ENCODE assay signal across 8 mouse cellular contexts in genomic region chr10:63382372-63383279, GRCm38 (mm10). TPM values are rescaled to one million over a fixed set of nuclear protein-coding genes. Genes with fewer than 3 reads are reported as not detected.
DNase-seq lines count a peak whose midpoint lies in the region; ATAC-seq and TF ChIP-seq lines count a peak whose summit lies in the region.

Gene Dnajc12, plus strand, starts transcription at chr10:63382443.

- no peaks in the 10 kb centered on the region for H3K4me1 ChIP-seq in cortical plate, adult 2 months (ENCODE audit: control insufficient read depth, insufficient read depth, low read length)
- peaks cover 25% of the 10 kb centered on the region for H3K4me1 ChIP-seq in megakaryocyte, embryonic 14.5 days

- peaks cover 2% of the 10 kb centered on the region for H3K27me3 ChIP-seq in megakaryocyte, embryonic 14.5 days (replicated peaks)

- no peak within 1 kb of the TSS for H3K27ac ChIP-seq in cortical plate, adult 2 months (ENCODE audit: insufficient read depth, low read length)

- H3K36me3 ChIP-seq in megakaryocyte, embryonic 14.5 days (replicated peaks; ENCODE audit: low read length) = no peaks in the 10 kb centered on the region

- TF ChIP-seq POLR2A in cortical plate, adult 2 months (IDR thresholded peaks at IDR 0.05; ENCODE audit: extremely low read depth, insufficient read depth, low read length) = peak; percentile 99

- TF ChIP-seq CTCF in cortical plate, adult 2 months (IDR thresholded peaks at IDR 0.05; ENCODE audit: extremely low read depth, insufficient read depth, low read length) = peak; percentile 89

- peak; percentile 49 to 67 for DNase-seq in gastrocnemius, adult 8-10 months (ENCODE audit: low spot score in 2 of 2)
- peak; percentile 95 for DNase-seq in hindlimb bud, embryonic 11.5 days (ENCODE audit: extremely low spot score, low read depth, low spot score)
- DNase-seq in left cerebral cortex, adult 8-10 months (ENCODE audit: low spot score in 2 of 2) = peak; percentile 47 to 78
- DNase-seq in right cerebral cortex, postnatal 10 days (ENCODE audit: low spot score in 2 of 2) = peak; percentile 91 to 93
- peak; percentile 63 for DNase-seq in urinary bladder, postnatal 25 days (ENCODE audit: low spot score)

- H3K4me3 ChIP-seq in cortical plate, adult 2 months (ENCODE audit: insufficient read depth, low read length) = peak within 1 kb of the TSS; percentile 52
- peak within 1 kb of the TSS; percentile 92 for H3K4me3 ChIP-seq in megakaryocyte, embryonic 14.5 days (replicated peaks)

- ATAC-seq in activated CD4-positive, CD25-positive, alpha-beta regulatory T cell, adult 4 months = peak; percentile 92

- no peaks in the 10 kb centered on the region for H3K9me3 ChIP-seq in megakaryocyte, embryonic 14.5 days

RNA-seq across cellular contexts. Expression of gene Dnajc12, which starts in this region (rescaled TPM):
- polyA plus RNA-seq in activated CD4-positive, CD25-positive, alpha-beta regulatory T cell, adult 4 months (2017; shearing (Covaris generic)) = 1 to 10 TPM; 5.0 to 7.5 TPM
- polyA plus RNA-seq in cortical plate, adult 2 months (2012; rRNA removed) = 14.0 and 17.8 TPM in 2 replicates
- total RNA-seq in gastrocnemius, adult 8-10 months (2022) = 10 to 100 TPM; 21.3 to 22.7 (median 22.6) TPM
- 10 to 100 TPM; 25.0 to 33.4 (median 27.9) TPM for total RNA-seq in left cerebral cortex, adult 8-10 months (2022)
- 1.0 TPM in 1 of 2 replicates, not detected in the other for polyA plus RNA-seq in megakaryocyte, embryonic 14.5 days (2012; ENCODE audit: insufficient read depth, low replicate concordance)
